Mouse (Mus musculus) megakaryocyte progenitor cell, adult 5-6 weeks (primary cell): Measurements from ENCODE around the gene Slc6a20b. TPM values are rescaled to one million over a fixed set of nuclear protein-coding genes. Genes with fewer than 3 reads are reported as not detected.

Experiments used
- ATAC-seq: replicated peaks from 2 replicates; pipeline ENCODE4 v1.8.0; 2016; ENCODE audit warnings: mild to moderate bottlenecking, moderate TSS enrichment, inconsistent platforms; ENCODE audit not compliant: poor library complexity
- total RNA-seq, 2 experiments: library from RNA; stranded (forward) in 1 of 2; stranded (reverse) in 1 of 2; fragments of 157-497, 149-512 nt in 1 of 2; fragments of 200-1000 nt in 1 of 2; gene quantifications; 2 replicates each; pipeline versions ENCODE4 v1.2.3 to v1.2.4; 2015 to 2017

Slc6a20b gene
- total RNA-seq, 2 experiments from 2014 or later, result 0.62 TPM; not detected in 1

- no peak for ATAC-seq
These were observed 37.2 kb downstream of the Slc6a20b start for GRCm38 (mm10) chr9:123595194-123595593.

DNA sequence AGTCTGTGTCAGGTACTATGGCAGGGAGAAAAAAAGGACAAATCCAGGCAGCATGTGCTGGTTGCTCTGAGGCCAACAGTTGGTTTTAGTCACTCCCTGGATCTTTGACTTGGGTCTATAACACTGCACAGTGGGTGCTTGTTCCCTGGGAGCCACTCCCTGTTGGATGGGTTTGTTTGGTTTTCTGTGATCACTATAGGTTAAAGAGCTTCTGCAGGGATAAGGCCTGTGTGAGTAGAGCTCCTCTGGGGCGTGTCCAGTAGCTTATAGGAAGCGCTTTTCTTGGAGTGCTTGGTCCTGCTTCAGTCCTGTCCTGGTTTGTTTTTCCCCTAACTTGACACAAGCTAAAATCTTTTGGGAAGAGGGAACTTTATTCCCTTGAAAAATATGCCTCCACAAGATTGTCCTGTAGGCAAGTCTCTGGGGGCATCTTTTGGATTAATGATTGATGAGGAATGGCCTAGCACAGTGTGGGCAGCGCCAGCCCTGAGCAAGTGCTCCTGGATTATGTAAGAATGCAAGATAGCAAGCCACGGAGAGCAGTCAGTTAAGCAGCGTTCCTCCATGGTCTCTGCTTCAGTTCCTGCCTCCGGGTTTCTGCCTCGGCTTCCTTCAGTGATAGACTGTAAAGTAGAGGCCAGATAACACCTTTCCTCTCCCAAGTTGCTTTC, 43.0 kb downstream of the Slc6a20b start:
- 0 out of 2 replicates have a peak, but pooled peaks have one; percentile 14 for ATAC-seq

DNA sequence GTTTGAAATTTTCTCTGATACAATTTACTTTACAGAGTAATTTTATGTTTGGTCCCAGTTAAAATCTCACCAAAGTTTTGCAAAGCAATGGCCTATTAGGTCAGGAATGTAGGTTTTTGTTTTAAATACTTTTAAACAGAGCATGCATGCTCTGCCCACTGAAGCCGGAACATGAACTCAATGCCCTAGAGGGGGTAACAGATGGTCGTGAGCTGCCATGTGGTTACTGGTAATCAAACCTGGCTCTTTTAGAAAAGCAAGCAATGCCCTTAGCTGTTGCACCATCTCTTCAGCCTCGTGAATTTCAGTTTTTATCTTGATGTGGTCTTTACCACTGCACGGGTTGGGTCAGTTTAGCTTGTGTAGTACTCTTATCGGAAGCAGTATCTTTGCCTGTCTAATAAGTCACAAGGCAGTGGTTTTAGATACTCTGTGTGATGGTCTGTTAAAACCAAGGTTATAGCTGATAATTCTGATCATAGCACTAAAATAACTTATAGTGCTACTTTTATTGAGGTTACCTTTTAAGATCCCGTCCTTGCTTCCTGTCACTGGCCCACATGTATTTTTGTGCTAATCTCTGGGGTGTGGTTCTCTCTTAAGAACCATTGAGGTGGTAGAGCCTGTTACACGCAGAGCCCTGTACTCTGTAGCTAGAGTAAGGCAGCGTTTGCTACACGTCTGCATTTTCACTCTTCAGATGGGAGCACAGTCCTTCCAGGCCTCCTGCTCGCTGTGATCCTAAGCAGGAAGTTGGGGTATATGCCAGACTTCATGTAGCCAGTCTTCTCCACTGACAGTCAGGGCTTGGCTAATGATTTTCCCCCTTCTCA, 54.8 kb downstream of the Slc6a20b start:
- ATAC-seq, result peak; percentile 34; the same call in 1 of the 2 replicates

DNA sequence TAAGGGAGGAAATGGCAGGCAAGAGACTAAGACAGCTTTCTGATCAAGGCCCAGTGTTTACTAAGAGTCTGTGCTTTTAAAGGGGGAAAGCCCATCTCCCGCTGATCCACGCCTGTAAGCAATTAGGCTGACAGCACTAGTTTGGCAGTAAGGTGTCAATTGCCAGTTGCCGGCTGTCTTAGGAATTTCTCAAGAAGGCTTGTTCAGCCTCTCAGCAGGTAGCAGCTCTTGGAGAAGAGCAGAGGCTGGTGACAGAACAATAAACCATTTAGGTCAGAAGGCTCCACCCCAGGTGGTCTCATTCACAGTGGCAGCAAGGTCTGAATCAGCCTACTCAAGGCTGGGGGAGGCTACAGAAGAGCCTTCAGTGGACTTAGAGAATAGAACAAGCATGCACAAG, 77.8 kb downstream of the Slc6a20b start:
- ATAC-seq, result no peak

Other genes starting within 250 kb of the Slc6a20b start
- gene Limd1, start 153.9 kb downstream of the Slc6a20b start, total RNA-seq (2015), result 24.2 and 24.6 TPM in 2 replicates
- gene Limd1, start 153.9 kb downstream of the Slc6a20b start, total RNA-seq (2017), result 19.0 and 20.4 TPM in 2 replicates
- gene Sacm1l, start 102.8 kb downstream of the Slc6a20b start, total RNA-seq (2015), result 33.3 and 35.8 TPM in 2 replicates
- gene Sacm1l, start 102.8 kb downstream of the Slc6a20b start, total RNA-seq (2017), result 36.4 and 46.2 TPM in 2 replicates
- gene Ccr9, start 45.9 kb upstream of the Slc6a20b start, total RNA-seq (2015), result 0.05 and 0.52 TPM in 2 replicates
- gene Ccr9, start 45.9 kb upstream of the Slc6a20b start, total RNA-seq (2017), result 0.21 and 0.57 TPM in 2 replicates
- 0.32 and 1.1 TPM in 2 replicates for gene Slc6a20a, start 46.3 kb upstream of the Slc6a20b start, total RNA-seq (2015)
- gene Slc6a20a, start 46.3 kb upstream of the Slc6a20b start, total RNA-seq (2017), result 1.8 TPM in 1 of 2 replicates, not detected in the other
- gene Lztfl1, start 85.1 kb upstream of the Slc6a20b start, total RNA-seq (2015), result 38.1 and 44.1 TPM in 2 replicates
- 33.5 and 41.1 TPM in 2 replicates for gene Lztfl1, start 85.1 kb upstream of the Slc6a20b start, total RNA-seq (2017)
- gene Cxcr6, start 173.9 kb upstream of the Slc6a20b start, total RNA-seq (2015), result not detected in 2 replicates
- 0.21 TPM in 1 of 2 replicates, not detected in the other for gene Cxcr6, start 173.9 kb upstream of the Slc6a20b start, total RNA-seq (2017)
- gene Fyco1, start 219.3 kb upstream of the Slc6a20b start, total RNA-seq (2015), result 13.0 and 16.4 TPM in 2 replicates
- gene Fyco1, start 219.3 kb upstream of the Slc6a20b start, total RNA-seq (2017), result 10.9 and 14.6 TPM in 2 replicates
- gene Xcr1, start 229.5 kb upstream of the Slc6a20b start, total RNA-seq (2015), result 0.10 and 0.15 TPM in 2 replicates
- gene Xcr1, start 229.5 kb upstream of the Slc6a20b start, total RNA-seq (2017), result 0.37 and 0.54 TPM in 2 replicates